Mouse (Mus musculus) hindbrain, embryonic 11.5 days (tissue): ENCODE measurements around the gene Kpna7. TPM values are rescaled to one million over a fixed set of nuclear protein-coding genes. Genes with fewer than 3 reads are reported as not detected.
"Not testable (repeated sequence)": the region's sequence is repeated elsewhere in the genome, so short reads cannot be mapped to it uniquely, and the experiment has no call there.

Experiments used
- ATAC-seq: fragments of 200-750 bp; cut with Nextera tagmentation; 2 replicates; pipeline ENCODE4 v1.8.0; 2017; ENCODE audit warnings: mild to moderate bottlenecking, moderate TSS enrichment, moderate library complexity; ENCODE audit not compliant: low FRiP score
- DNase-seq: peaks from one replicate; pipeline ENCODE4 v3.0.0-alpha.2; 2015; ENCODE audit warnings: low spot score
- H3K27ac ChIP-seq: fragments of 300-500 bp; sonication (generic); 2 replicates; pipeline ENCODE4 v1.5.1; 2014; ENCODE audit warnings: mild to moderate bottlenecking, low read depth, low read length
- H3K27me3 ChIP-seq: fragments of 300-500 bp; sonication (generic); 2 replicates; pipeline ENCODE4 v1.6.1; 2014; ENCODE audit warnings: mild to moderate bottlenecking, low read length, moderate library complexity, mixed read lengths; ENCODE audit not compliant: control insufficient read depth, insufficient read depth
- H3K36me3 ChIP-seq: fragments of 300-500 bp; sonication (generic); 2 replicates; pipeline ENCODE4 v1.6.1; 2014; ENCODE audit warnings: mild to moderate bottlenecking, low read length, moderate library complexity, mixed read lengths; ENCODE audit not compliant: control insufficient read depth, insufficient read depth
- H3K4me1 ChIP-seq: fragments of 300-500 bp; sonication (generic); replicated peaks from 2 replicates; pipeline ENCODE4 v1.6.1; 2014; ENCODE audit warnings: low read length, mixed read lengths; ENCODE audit not compliant: control insufficient read depth, insufficient read depth
- H3K4me2 ChIP-seq: fragments of 300-500 bp; sonication (generic); replicated peaks from 2 replicates; pipeline ENCODE4 v1.6.1; 2014; ENCODE audit warnings: mild to moderate bottlenecking, low read depth, low read length
- H3K4me3 ChIP-seq: fragments of 300-500 bp; sonication (generic); 2 replicates; pipeline ENCODE4 v1.5.1; 2014; ENCODE audit warnings: low read depth, low read length
- H3K9ac ChIP-seq: fragments of 300-500 bp; sonication (generic); 2 replicates; pipeline ENCODE4 v1.6.1; 2014; ENCODE audit warnings: low read depth, low read length
- H3K9me3 ChIP-seq: fragments of 300-500 bp; sonication (generic); 2 replicates; pipeline ENCODE4 v1.6.1; 2016; ENCODE audit warnings: low read length; ENCODE audit not compliant: control insufficient read depth
- WGBS: fragments of 180-500 bp; shearing (Covaris S2); extraction: QIAGEN DNeasy Blood & Tissue Kit; methylation state at CpG from one replicate; pipeline ENCODE4 v1.1.7; 2014; 5-methylcytosine and 5-hydroxymethylcytosine counted together
- polyA plus RNA-seq: library from polyadenylated mRNA; unstranded; fragments of >200 nt; fragmentation: Nextera tagmentation; extraction: Ambion mirVana; gene quantifications from 2 replicates; pipeline ENCODE4 v1.2.1, GENCODE M21; 2014

Kpna7 gene
- polyA plus RNA-seq, 1 experiment from 2014 or later, result not detected

DNA sequence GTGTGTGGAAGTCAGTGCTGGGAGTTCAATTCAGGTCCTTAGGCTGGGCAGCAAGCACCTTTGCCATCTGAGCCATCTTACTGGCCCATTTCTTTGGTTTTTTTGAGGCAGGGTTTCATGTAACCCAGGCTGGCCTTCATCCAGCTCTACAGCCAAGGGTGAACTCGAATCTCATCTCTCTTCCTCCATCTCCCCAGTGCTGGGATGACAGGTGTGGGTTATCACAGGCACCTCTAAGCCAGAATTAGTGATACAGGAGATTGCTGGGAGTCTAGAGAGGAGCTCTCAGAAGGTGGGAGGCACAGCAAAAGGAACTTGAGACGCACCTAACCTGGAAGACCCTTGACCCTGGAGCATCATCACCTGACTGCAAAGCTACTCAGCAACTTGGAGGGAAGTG is 29.6 kb upstream of the Kpna7 start:
- ATAC-seq (no peak), DNase-seq (no peak)
- Histone ChIP-seq H3K36me3 (no peaks in the 10 kb centered on the region), H3K4me2 (no peak overlapping the region), H3K27ac (no peak overlapping the region), H3K4me1 (no peaks in the 10 kb centered on the region), H3K27me3 (peaks cover 6% of the 10 kb centered on the region), H3K9ac (no peak overlapping the region), H3K4me3 (no peak overlapping the region), H3K9me3 (no peaks in the 10 kb centered on the region)
- WGBS, result 54% methylated on average over 2 of the region's 2 CpGs

DNA sequence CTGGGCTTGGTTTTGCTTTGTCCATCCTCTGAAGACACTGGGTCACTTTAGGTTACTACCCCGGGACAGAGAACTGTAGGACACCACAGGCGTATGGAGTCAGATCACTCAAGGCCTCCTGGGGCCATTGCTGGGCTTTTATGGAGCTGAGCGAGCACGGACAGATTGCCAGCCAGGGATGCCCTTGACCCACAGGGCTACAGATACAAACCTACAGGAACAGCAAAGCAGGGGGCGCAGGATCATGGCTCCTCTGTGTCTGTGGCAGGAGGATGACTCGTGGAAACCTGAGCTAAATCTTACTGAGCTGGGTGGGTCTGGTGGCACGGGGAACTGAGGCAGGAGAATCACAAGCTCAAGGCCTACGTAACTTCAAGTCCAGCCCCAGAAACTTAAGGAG is 28.7 kb upstream of the Kpna7 start:
- no peak for DNase-seq
- H3K9me3 ChIP-seq, result no peaks in the 10 kb centered on the region
- no peak for ATAC-seq
- no peaks in the 10 kb centered on the region for H3K36me3 ChIP-seq
- no peak overlapping the region for H3K27ac ChIP-seq
- 81% methylated on average over 8 of the region's 8 CpGs for WGBS
- no peaks in the 10 kb centered on the region for H3K4me1 ChIP-seq
- H3K4me3 ChIP-seq, result no peak overlapping the region
- H3K27me3 ChIP-seq, result peaks cover 6% of the 10 kb centered on the region
- H3K4me2 ChIP-seq, result no peak overlapping the region
- no peak overlapping the region for H3K9ac ChIP-seq

DNA sequence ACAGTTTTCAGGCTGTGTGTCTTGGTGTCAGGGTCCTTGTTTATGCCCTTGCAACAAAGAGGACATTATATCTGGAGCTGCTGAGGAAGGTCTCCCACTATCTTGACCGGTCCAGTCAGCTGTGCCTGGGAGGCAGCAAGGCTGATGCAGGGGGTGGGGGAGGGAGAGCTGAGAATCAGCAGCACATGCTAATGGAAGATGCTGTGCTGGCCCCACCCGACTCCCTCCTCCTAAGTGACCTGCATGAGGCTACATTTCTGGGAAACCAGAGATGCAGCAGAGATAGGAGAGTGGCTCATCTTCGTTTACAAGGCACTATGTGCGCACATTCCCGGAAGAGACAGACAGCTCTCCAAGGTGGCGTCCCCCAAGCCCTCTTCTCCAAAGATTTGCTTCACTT is 26.6 kb upstream of the Kpna7 start:
- WGBS, result 90% methylated on average over 6 of the region's 6 CpGs
- no peak for DNase-seq
- Histone ChIP-seq H3K36me3 (peaks cover 3% of the 10 kb centered on the region), H3K4me3 (no peak overlapping the region), H3K4me1 (no peaks in the 10 kb centered on the region), H3K27ac (no peak overlapping the region), H3K9ac (no peak overlapping the region), H3K4me2 (no peak overlapping the region), H3K9me3 (no peaks in the 10 kb centered on the region), H3K27me3 (peaks cover 6% of the 10 kb centered on the region)
- no peak for ATAC-seq

DNA sequence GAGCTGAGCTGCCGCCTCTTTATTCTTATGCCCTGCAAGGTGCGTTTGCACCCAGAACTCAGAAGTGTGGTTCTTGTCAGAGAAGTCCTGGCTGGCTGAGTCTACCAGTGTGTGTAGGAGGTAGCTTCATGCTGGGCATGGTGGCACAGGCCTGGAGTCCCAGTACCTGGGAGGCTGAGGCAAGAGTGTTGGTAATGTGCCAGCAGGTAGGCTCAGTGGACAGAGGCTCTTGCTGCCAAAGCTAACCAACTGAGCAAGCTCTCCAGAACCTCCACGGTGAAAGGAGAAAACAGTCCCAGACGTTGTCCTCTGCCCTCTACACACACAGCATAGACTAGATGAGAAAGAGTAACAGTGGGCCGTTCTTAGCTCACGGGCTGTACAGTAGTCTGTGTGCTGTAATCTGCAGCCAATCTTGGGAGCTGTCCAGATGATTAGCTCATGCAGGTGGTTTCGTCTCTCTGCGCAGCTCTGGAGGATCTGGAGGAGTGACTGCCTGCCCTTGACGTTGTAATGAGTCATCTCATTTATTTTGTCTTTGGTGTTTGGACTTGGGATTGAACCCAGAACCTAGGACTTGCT is 22.0 kb upstream of the Kpna7 start:
- Histone ChIP-seq H3K9ac (no peak overlapping the region), H3K27ac (no peak overlapping the region), H3K9me3 (no peaks in the 10 kb centered on the region), H3K4me2 (no peak overlapping the region), H3K4me1 (no peaks in the 10 kb centered on the region), H3K36me3 (peaks cover 14% of the 10 kb centered on the region), H3K4me3 (no peak overlapping the region), H3K27me3 (no peaks in the 10 kb centered on the region)
- DNase-seq (no peak), ATAC-seq (no peak)
- 93% methylated on average over 9 of the region's 9 CpGs for WGBS

DNA sequence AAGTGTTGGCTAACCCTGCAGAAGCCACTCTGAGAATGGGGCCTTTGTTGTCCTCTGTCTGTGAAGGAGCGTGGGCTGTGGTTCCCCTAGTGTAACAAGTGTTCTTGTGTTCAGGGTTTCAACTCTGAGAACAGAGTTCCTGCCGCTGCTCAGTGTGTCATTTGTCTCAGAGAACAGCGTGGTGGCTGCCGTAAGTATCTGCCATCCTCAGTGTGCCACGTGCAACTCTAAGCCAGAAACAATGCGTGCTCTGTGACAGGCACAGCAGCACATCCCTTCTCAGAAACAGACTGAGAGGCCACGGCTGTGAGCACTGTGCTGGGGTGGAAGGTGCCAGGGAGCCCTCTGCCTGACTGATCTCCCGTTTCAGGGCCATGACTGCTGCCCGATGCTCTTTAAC is 20.5 kb upstream of the Kpna7 start:
- 84% methylated on average over 9 of the region's 9 CpGs for WGBS

DNA sequence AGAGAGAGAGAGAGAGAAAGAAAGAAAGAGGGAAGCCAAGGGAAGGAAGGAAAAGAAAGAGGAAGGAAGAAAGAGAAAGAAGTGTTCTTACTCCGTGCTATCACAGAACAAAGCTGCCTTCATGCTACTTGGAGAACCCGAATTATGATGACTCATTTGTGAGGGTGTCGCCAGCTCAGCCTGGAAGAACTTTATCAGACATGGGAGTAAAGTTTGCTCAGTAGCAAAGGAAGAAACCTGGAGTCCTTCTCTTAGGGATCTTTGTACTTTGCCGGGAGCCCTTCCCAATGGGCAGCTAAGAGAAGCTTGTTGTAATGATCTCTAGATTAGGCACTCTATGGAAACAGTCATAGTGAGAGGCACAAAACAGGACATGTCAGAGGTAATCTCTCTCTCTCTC is 18.9 kb upstream of the Kpna7 start:
- 92% methylated on average over 4 of the region's 4 CpGs for WGBS
- DNase-seq (no peak), ATAC-seq (no peak)
- peaks cover 18% of the 10 kb centered on the region for H3K36me3 ChIP-seq
- H3K9me3 ChIP-seq, result no peaks in the 10 kb centered on the region
- H3K9ac ChIP-seq, result no peak overlapping the region
- no peaks in the 10 kb centered on the region for H3K4me1 ChIP-seq
- H3K4me3 ChIP-seq, result no peak overlapping the region
- H3K4me2 ChIP-seq, result no peak overlapping the region
- no peaks in the 10 kb centered on the region for H3K27me3 ChIP-seq
- no peak overlapping the region for H3K27ac ChIP-seq

More for the DNA sequence above, 20.5 kb upstream of the Kpna7 start:
- Histone ChIP-seq H3K4me1 (no peaks in the 10 kb centered on the region), H3K4me3 (no peak overlapping the region), H3K36me3 (peaks cover 18% of the 10 kb centered on the region), H3K9me3 (no peaks in the 10 kb centered on the region), H3K9ac (no peak overlapping the region), H3K4me2 (no peak overlapping the region), H3K27me3 (no peaks in the 10 kb centered on the region), H3K27ac (no peak overlapping the region)
- DNase-seq (no peak), ATAC-seq (no peak)

DNA sequence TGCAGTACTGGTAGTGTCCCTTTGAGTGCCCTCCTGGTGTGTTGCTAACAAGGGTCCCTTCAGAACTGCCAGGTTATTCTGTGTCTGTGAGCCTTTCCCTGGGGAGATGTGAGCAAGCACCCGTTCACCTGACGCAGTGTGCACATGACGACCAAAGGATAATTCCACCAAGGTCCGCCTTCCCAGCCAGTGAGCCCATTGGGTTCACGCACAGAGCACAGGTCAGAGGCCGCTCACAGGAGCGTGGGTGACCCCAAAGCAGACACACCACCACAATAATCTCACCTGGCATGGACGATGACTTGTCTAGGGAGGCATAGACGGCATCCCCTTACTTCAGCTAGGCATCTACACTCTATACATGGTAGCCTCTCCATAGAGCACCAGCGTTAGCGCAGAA is 17.6 kb upstream of the Kpna7 start:
- not testable (repeated sequence) for DNase-seq, H3K4me2 ChIP-seq, H3K4me3 ChIP-seq, ATAC-seq, H3K4me1 ChIP-seq, H3K9ac ChIP-seq, H3K9me3 ChIP-seq, H3K27me3 ChIP-seq, H3K27ac ChIP-seq
- H3K36me3 ChIP-seq, result peaks cover 18% of the 10 kb centered on the region
- 96% methylated on average over 11 of the region's 11 CpGs for WGBS

DNA sequence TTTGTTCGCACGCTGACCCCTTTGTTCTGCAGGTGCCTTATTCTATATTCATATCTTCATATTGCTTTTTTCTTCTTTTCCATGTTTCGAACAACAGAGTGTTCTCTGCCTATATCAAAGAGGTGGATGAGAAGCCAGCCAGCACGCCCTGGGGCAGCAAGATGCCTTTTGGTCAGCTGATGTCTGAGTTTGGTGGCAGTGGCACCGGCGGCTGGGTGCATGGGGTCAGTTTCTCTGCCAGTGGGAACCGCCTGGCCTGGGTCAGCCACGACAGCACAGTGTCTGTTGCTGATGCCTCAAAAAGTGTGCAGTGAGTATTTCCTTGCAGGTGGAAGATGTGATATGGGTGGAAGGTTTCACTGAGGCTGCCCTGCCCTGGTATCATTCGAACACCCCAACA is 17.1 kb upstream of the Kpna7 start:
- no peak for ATAC-seq
- no peaks in the 10 kb centered on the region for H3K27me3 ChIP-seq
- no peak for DNase-seq
- no peak overlapping the region for H3K4me2 ChIP-seq
- no peak overlapping the region for H3K27ac ChIP-seq
- H3K4me3 ChIP-seq, result no peak overlapping the region
- no peak overlapping the region for H3K9ac ChIP-seq
- 94% methylated on average over 9 of the region's 9 CpGs for WGBS
- peaks cover 20% of the 10 kb centered on the region for H3K36me3 ChIP-seq
- no peaks in the 10 kb centered on the region for H3K9me3 ChIP-seq
- H3K4me1 ChIP-seq, result no peaks in the 10 kb centered on the region

DNA sequence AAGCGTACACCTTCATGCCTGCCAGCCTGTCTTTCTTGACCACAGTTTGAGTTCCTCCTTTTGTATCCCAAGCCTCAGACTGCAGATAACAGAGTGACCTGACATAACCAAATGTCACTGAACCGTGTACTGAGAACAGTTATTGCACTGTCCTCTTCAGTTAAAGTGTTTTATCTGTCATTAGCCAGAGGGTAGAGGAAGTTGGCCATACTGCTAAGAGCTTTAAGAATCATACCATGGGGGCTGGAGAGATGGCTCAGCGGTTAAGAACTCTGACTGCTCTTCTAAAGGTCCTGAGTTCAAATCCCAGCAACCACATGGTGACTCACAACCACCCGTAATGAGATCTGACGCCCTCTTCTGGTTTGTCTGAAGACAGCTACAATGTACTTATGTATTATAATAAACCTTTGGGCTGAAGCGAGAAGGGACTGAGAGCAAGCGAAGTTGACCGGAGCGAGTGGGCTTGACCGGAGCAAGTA is 14.6 kb upstream of the Kpna7 start:
- no peaks in the 10 kb centered on the region for H3K9me3 ChIP-seq
- no peak overlapping the region for H3K4me3 ChIP-seq
- no peaks in the 10 kb centered on the region for H3K4me1 ChIP-seq
- no peaks in the 10 kb centered on the region for H3K27me3 ChIP-seq
- H3K27ac ChIP-seq, result no peak overlapping the region
- DNase-seq (no peak), ATAC-seq (no peak)
- H3K4me2 ChIP-seq, result no peak overlapping the region
- WGBS, result 92% methylated on average over 10 of the region's 10 CpGs
- no peak overlapping the region for H3K9ac ChIP-seq
- H3K36me3 ChIP-seq, result peaks cover 19% of the 10 kb centered on the region
